Mouse (Mus musculus) heart, embryonic 12.5 days (tissue): ENCODE results near the gene Eif4e3. TPM values are rescaled to one million over a fixed set of nuclear protein-coding genes. Genes with fewer than 3 reads are reported as not detected.
A peak's percentile ranks its signal among the peaks of the same experiment; 100 is the strongest.

ENCODE experiments used
- ATAC-seq: fragments of 200-750 bp; cut with Nextera tagmentation; 2 replicates; pipeline ENCODE4 v1.8.0; 2017; ENCODE audit warnings: moderate TSS enrichment, moderate library complexity; ENCODE audit not compliant: insufficient number of reproducible peaks, low FRiP score
- H3K27ac ChIP-seq: fragments of 300-500 bp; sonication (generic); 2 replicates; pipeline ENCODE4 v1.5.1; 2016; ENCODE audit warnings: mild to moderate bottlenecking, moderate library complexity; ENCODE audit not compliant: poor library complexity, severe bottlenecking
- H3K27me3 ChIP-seq: fragments of 300-500 bp; sonication (generic); replicated peaks from 2 replicates; pipeline ENCODE4 v1.6.1; 2016; ENCODE audit warnings: mild to moderate bottlenecking, moderate library complexity
- H3K36me3 ChIP-seq: fragments of 300-500 bp; sonication (generic); 2 replicates; pipeline ENCODE4 v1.6.1; 2016; ENCODE audit warnings: mild to moderate bottlenecking, moderate library complexity
- H3K4me1 ChIP-seq: fragments of 300-500 bp; sonication (generic); replicated peaks from 2 replicates; pipeline ENCODE4 v1.6.1; 2016; ENCODE audit warnings: mild to moderate bottlenecking
- H3K4me2 ChIP-seq: fragments of 300-500 bp; sonication (generic); 2 replicates; pipeline ENCODE4 v1.6.1; 2016; ENCODE audit warnings: mild to moderate bottlenecking, moderate library complexity
- H3K4me3 ChIP-seq: fragments of 300-500 bp; sonication (generic); 2 replicates; pipeline ENCODE4 v1.5.1; 2016; ENCODE audit warnings: mild to moderate bottlenecking
- H3K9ac ChIP-seq: fragments of 300-500 bp; sonication (generic); 2 replicates; pipeline ENCODE4 v1.6.1; 2016; ENCODE audit warnings: mild to moderate bottlenecking, moderate library complexity
- H3K9me3 ChIP-seq: fragments of 300-500 bp; sonication (generic); replicated peaks from 2 replicates; pipeline ENCODE4 v1.6.1; 2016; ENCODE audit warnings: mild to moderate bottlenecking, moderate library complexity
- WGBS: fragments of 180-500 bp; shearing (Covaris S2); methylation state at CpG from one replicate; pipeline ENCODE4 v1.1.7; 2016; 5-methylcytosine and 5-hydroxymethylcytosine counted together
- polyA plus RNA-seq: library from polyadenylated mRNA; unstranded; fragments of >200 nt; fragmentation: Nextera tagmentation; extraction: Ambion mirVana; gene quantifications from 2 replicates; pipeline ENCODE4 v1.2.1, GENCODE M21; 2016

Eif4e3 gene
- polyA plus RNA-seq, 1 experiment from 2014 or later: 5.6 TPM

DNA sequence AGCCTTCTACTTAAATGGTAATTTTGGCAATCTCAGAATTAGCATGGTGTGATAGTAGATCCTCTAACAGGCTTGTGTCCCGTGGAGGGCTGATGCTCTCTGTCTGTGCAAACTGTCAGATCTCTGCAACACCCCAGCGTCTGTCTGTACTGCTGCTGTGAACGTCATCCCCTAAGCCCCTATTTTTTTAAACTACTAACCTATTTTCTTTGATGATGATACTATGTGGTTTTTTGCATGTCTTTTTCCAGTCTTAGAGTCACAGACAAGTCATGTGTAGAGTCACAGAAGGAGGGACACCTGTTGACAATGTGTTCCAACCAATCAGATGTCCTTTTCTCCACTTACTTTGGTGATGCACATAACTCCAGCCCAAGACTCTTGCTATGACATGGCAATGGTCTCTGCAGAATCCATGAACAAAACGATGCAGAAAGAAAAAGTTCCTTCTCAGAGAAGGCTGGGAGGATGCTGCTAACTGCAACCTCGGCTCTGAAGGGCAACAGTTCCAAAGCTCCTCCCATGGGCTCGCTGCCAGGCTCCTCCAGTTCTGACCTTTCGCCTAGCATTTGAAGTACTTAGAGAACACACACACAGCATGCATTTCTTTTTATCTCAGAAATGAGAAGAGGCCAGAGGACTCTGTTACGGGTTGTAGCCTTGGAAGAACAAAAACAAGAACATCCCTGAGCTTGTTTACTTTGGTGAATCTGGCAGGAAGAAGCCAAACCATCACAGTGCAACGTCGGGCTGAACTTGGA, 23.0 kb downstream of the Eif4e3 start:
- Histone ChIP-seq H3K4me1 (peaks cover 28% of the 10 kb centered on the region), H3K36me3 (0 out of 2 replicates have a peak, but pooled peaks cover 3% of the 10 kb centered on the region), H3K9me3 (no peaks in the 10 kb centered on the region; the same call in 1 of the 2 replicates), H3K27me3 (no peaks in the 10 kb centered on the region), H3K4me3 (no peak overlapping the region), H3K4me2 (peak overlapping the region; percentile 33), H3K27ac (peak overlapping the region; percentile 77), H3K9ac (no peak overlapping the region)
- no peak; the same call in 1 of the 2 replicates for ATAC-seq
- WGBS: 24% methylated on average over 10 of the region's 10 CpGs

DNA sequence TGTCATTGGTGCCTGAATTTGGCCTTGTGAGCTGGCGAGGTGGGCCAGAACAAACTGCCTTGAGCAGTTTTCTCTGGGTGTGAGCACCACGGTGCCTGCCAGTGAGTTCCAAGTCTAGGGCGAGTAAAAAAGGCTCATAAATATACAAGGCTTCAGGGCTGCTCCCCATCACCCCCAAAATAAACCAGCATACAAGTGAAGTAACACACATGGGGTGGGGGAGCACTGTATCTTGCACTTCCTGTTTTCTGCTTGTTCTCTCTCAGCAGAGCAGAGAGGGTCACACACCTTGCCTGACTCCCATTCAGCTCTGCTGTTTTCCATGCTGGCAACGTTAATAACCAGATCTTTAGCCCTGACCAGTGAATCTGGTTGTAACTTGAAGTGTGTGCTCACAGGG, 29.1 kb downstream of the Eif4e3 start:
- no peak overlapping the region for H3K9ac ChIP-seq
- H3K4me3 ChIP-seq: no peak overlapping the region
- no peak for ATAC-seq
- H3K27me3 ChIP-seq: no peaks in the 10 kb centered on the region; the same call in 1 of the 2 replicates
- H3K4me2 ChIP-seq: no peak overlapping the region
- no peak overlapping the region for H3K27ac ChIP-seq
- peaks cover 2% of the 10 kb centered on the region; the same call in 1 of the 2 replicates for H3K36me3 ChIP-seq
- H3K9me3 ChIP-seq: no peaks in the 10 kb centered on the region
- WGBS: 82% methylated on average over 4 of the region's 4 CpGs
- H3K4me1 ChIP-seq: no peaks in the 10 kb centered on the region

DNA sequence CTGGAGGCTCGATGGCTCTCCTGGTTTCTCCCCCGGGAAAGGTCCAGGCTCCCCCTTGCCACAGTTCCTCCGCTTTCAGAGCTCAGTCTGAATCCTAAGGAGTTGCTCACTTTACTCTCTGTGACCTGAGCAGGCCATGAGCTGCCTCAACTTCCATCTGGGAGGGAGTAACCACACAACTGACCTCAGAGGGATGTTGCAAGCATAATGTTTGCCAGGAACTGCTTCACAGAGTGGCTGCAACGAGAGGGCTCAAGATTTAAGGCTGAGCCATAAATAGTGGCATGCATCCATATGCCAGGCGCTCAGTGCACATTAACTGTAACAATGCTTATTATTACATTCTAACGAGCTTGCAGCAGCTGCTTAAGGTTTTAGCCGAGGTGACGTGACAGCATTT, 29.8 kb downstream of the Eif4e3 start:
- Histone ChIP-seq H3K4me1 (no peaks in the 10 kb centered on the region), H3K36me3 (peaks cover 2% of the 10 kb centered on the region; the same call in 1 of the 2 replicates), H3K27ac (no peak overlapping the region), H3K4me3 (no peak overlapping the region), H3K27me3 (no peaks in the 10 kb centered on the region; the same call in 1 of the 2 replicates), H3K9me3 (no peaks in the 10 kb centered on the region), H3K9ac (no peak overlapping the region), H3K4me2 (no peak overlapping the region)
- ATAC-seq: no peak
- 69% methylated on average over 8 of the region's 8 CpGs for WGBS

- no peak overlapping the region for H3K9ac ChIP-seq
- no peak overlapping the region for H3K4me2 ChIP-seq
- H3K36me3 ChIP-seq: peaks cover 2% of the 10 kb centered on the region; the same call in 1 of the 2 replicates
- WGBS: 73% methylated on average over 9 of the region's 9 CpGs
- H3K4me3 ChIP-seq: no peak overlapping the region
- no peak for ATAC-seq
- H3K9me3 ChIP-seq: no peaks in the 10 kb centered on the region
- H3K4me1 ChIP-seq: no peaks in the 10 kb centered on the region
- H3K27ac ChIP-seq: no peak overlapping the region
- no peaks in the 10 kb centered on the region; the same call in 1 of the 2 replicates for H3K27me3 ChIP-seq
Measured at GRCm38 (mm10) chr6:99636121-99636520, 30.4 kb downstream of the Eif4e3 start.

DNA sequence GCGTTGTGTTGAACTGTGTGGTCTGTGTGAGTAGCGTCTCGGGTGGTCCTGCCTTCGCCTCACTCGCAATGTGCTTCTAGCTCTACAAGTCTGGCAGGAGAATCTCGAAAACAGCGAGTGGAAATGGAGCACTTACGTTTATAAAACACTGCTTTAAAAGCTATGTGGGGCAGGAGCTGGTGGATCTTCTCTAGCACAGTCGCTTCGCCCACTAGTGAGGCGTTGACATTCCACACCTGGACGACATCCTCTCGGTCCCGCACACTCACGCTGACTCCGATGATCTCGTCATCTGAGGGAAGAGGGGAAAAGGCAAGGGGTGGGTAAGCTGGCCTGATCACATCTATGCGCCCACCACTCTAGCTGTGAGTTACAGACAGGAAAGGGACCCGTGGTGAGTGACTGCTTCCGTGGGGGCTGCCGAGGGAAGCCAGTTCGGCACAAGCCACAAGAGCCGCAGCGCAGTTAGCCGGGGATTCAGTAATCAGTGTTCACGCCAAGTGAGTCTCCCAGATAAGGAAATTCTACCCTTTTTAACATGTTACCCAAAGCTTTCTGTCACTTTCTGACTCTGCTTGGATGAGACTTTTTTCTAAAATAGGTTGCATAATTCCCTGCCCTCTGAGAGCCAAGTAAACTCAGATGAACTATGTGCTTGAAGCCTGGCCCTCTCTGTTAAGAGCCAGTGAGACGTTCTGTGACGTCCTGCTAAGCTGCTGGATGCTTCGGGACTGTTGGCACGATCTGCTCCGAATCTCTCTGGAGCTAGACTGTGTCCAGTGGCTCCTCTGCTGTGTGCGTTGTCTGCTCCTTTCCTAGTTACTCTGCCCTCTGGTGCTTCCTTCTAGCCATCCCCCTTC, 34.2 kb downstream of the Eif4e3 start:
- H3K4me2 ChIP-seq: no peak overlapping the region
- WGBS: 66% methylated on average over 32 of the region's 32 CpGs
- H3K27ac ChIP-seq: no peak overlapping the region

GRCm38 (mm10) chr6:99631637-99632036, 34.9 kb downstream of the Eif4e3 start:
- H3K9ac ChIP-seq: no peak overlapping the region
- 85% methylated on average over 5 of the region's 5 CpGs for WGBS

More for the DNA sequence above, 34.2 kb downstream of the Eif4e3 start:
- Histone ChIP-seq H3K4me1 (no peaks in the 10 kb centered on the region), H3K36me3 (peaks cover 2% of the 10 kb centered on the region; the same call in 1 of the 2 replicates), H3K4me3 (no peak overlapping the region), H3K9ac (no peak overlapping the region), H3K9me3 (no peaks in the 10 kb centered on the region), H3K27me3 (no peaks in the 10 kb centered on the region; the same call in 1 of the 2 replicates)
- ATAC-seq: no peak

GRCm38 (mm10) chr6:99629726-99630458, 36.7 kb downstream of the Eif4e3 start:
- no peak for ATAC-seq
- no peak overlapping the region for H3K4me3 ChIP-seq
- H3K36me3 ChIP-seq: no peaks in the 10 kb centered on the region
- no peaks in the 10 kb centered on the region for H3K9me3 ChIP-seq
- H3K4me1 ChIP-seq: no peaks in the 10 kb centered on the region
- no peak overlapping the region for H3K4me2 ChIP-seq
- H3K27ac ChIP-seq: no peak overlapping the region
- H3K27me3 ChIP-seq: no peaks in the 10 kb centered on the region; the same call in 1 of the 2 replicates
- WGBS: 80% methylated on average over 8 of the region's 8 CpGs
- H3K9ac ChIP-seq: no peak overlapping the region

More at GRCm38 (mm10) chr6:99631637-99632036, 34.9 kb downstream of the Eif4e3 start:
- no peak overlapping the region for H3K4me2 ChIP-seq
- no peaks in the 10 kb centered on the region for H3K9me3 ChIP-seq
- H3K4me1 ChIP-seq: no peaks in the 10 kb centered on the region
- ATAC-seq: no peak
- H3K4me3 ChIP-seq: no peak overlapping the region
- no peaks in the 10 kb centered on the region; the same call in 1 of the 2 replicates for H3K27me3 ChIP-seq
- no peak overlapping the region for H3K27ac ChIP-seq
- peaks cover 2% of the 10 kb centered on the region; the same call in 1 of the 2 replicates for H3K36me3 ChIP-seq

GRCm38 (mm10) chr6:99626347-99626746, 40.2 kb downstream of the Eif4e3 start:
- Histone ChIP-seq H3K27me3 (no peaks in the 10 kb centered on the region), H3K9ac (no peak overlapping the region), H3K27ac (no peak overlapping the region), H3K9me3 (no peaks in the 10 kb centered on the region), H3K4me1 (peaks cover 5% of the 10 kb centered on the region), H3K4me3 (no peak overlapping the region), H3K4me2 (no peak overlapping the region), H3K36me3 (no peaks in the 10 kb centered on the region)
- ATAC-seq: no peak
- 71% methylated on average over 2 of the region's 2 CpGs for WGBS

GRCm38 (mm10) chr6:99625803-99626202, 40.8 kb downstream of the Eif4e3 start:
- no peak overlapping the region for H3K4me2 ChIP-seq
- no peak overlapping the region for H3K4me3 ChIP-seq
- H3K9me3 ChIP-seq: no peaks in the 10 kb centered on the region
- no peak overlapping the region for H3K9ac ChIP-seq
- peaks cover 5% of the 10 kb centered on the region for H3K4me1 ChIP-seq
- 46% methylated on average over 7 of the region's 7 CpGs for WGBS
- H3K36me3 ChIP-seq: no peaks in the 10 kb centered on the region
- no peak overlapping the region for H3K27ac ChIP-seq
- H3K27me3 ChIP-seq: no peaks in the 10 kb centered on the region
- no peak for ATAC-seq

DNA sequence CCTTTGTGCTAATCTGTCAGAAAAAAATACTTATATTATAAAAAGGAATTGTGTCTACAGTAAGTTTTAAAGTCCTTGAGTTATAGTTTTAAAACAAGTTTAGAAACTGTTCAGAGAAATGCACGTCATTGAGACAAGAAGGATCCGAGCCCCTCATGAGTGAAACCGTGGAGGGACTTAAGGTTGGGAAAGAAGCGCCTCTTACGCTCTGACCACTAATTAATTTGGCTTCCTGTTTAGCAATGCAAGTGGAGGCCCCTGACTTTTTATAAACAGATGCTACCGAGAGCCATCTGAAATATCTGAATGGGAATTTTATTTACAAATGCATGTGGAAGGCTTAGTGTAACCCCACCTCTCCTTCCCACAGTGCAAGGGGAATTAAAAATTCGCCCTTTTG, 41.3 kb downstream of the Eif4e3 start:
- no peak overlapping the region for H3K9ac ChIP-seq
- 71% methylated on average over 7 of the region's 7 CpGs for WGBS

More for the DNA sequence above, 41.3 kb downstream of the Eif4e3 start:
- Histone ChIP-seq H3K4me2 (no peak overlapping the region), H3K27me3 (no peaks in the 10 kb centered on the region), H3K36me3 (no peaks in the 10 kb centered on the region), H3K4me1 (peaks cover 5% of the 10 kb centered on the region), H3K27ac (no peak overlapping the region), H3K4me3 (no peak overlapping the region), H3K9me3 (no peaks in the 10 kb centered on the region)
- ATAC-seq: no peak
